Mouse (Mus musculus) thymus, adult 18-20 months (tissue): ENCODE measurements at regions not wholly inside any gene's neighbourhood (a gene's known extent, or its start where the extent isn't known, plus 50 kb on each side); places are given as distances from the start of the nearest gene placed in this dataset.
A peak's percentile ranks its signal among the peaks of the same experiment; 100 is the strongest.

Source experiments
- DNase-seq, 2 experiments: peaks; one replicate each; pipeline ENCODE4 v3.0.0; 2022; ENCODE audit warnings: mixed read lengths in 2 of 2

GRCm38 (mm10) chr15:36719241-36719640, 288.3 kb downstream of the Zfp706 start:
- no peak for DNase-seq

- DNase-seq = no peak
Observed at GRCm38 (mm10) chr15:36717835-36718234, 289.7 kb downstream of the Zfp706 start.

GRCm38 (mm10) chr15:36716686-36717038, 290.9 kb downstream of the Zfp706 start:
- no peak for DNase-seq

GRCm38 (mm10) chr15:36715745-36716685, 291.6 kb downstream of the Zfp706 start:
- peak in 1 of 2 experiments; percentile 50 for DNase-seq

- DNase-seq = no peak
Observed at GRCm38 (mm10) chr15:36715159-36715558, 292.4 kb downstream of the Zfp706 start.

- no peak for DNase-seq
Observed at GRCm38 (mm10) chr15:36709788-36710187, 297.8 kb downstream of the Zfp706 start.

GRCm38 (mm10) chr15:36708471-36708870, 299.1 kb downstream of the Zfp706 start:
- peak; percentile 50 to 70 for DNase-seq

GRCm38 (mm10) chr15:36705990-36706389, 301.6 kb downstream of the Zfp706 start:
- peak; percentile 38 to 53 for DNase-seq

GRCm38 (mm10) chr15:36705391-36705790, 302.2 kb downstream of the Zfp706 start:
- DNase-seq = no peak

- no peak for DNase-seq
Observed at GRCm38 (mm10) chr15:36701846-36702245, 305.7 kb downstream of the Zfp706 start.

GRCm38 (mm10) chr15:36700196-36700595, 307.4 kb downstream of the Zfp706 start:
- no peak for DNase-seq

- no peak for DNase-seq
Observed at GRCm38 (mm10) chr15:36695199-36696129, 312.1 kb downstream of the Zfp706 start.

- no peak for DNase-seq
Observed at GRCm38 (mm10) chr15:36691002-36691652, 316.4 kb downstream of the Zfp706 start.

- DNase-seq = no peak
Observed at GRCm38 (mm10) chr15:36689881-36690280, 317.7 kb downstream of the Zfp706 start.

GRCm38 (mm10) chr15:36689301-36689700, 318.3 kb downstream of the Zfp706 start:
- DNase-seq = no peak

GRCm38 (mm10) chr15:36688051-36688754, 319.4 kb downstream of the Zfp706 start:
- peak in 1 of 2 experiments; percentile 29 for DNase-seq

- no peak for DNase-seq
Observed at GRCm38 (mm10) chr15:36684684-36685083, 322.9 kb downstream of the Zfp706 start.

- no peak for DNase-seq
Observed at GRCm38 (mm10) chr15:36682832-36683231, 324.7 kb downstream of the Zfp706 start.

GRCm38 (mm10) chr15:36682159-36682558, 325.4 kb downstream of the Zfp706 start:
- no peak for DNase-seq

GRCm38 (mm10) chr15:36680361-36681140, 327.0 kb downstream of the Zfp706 start:
- no peak for DNase-seq

GRCm38 (mm10) chr15:36679577-36679976, 328.0 kb downstream of the Zfp706 start:
- peak in 1 of 2 experiments; percentile 14 for DNase-seq
